Mouse (Mus musculus): ENCODE measurements at regions not wholly inside any gene's neighbourhood (a gene's known extent, or its start where the extent isn't known, plus 50 kb on each side); places are given as distances from the start of the nearest gene placed in this dataset.

DNA sequence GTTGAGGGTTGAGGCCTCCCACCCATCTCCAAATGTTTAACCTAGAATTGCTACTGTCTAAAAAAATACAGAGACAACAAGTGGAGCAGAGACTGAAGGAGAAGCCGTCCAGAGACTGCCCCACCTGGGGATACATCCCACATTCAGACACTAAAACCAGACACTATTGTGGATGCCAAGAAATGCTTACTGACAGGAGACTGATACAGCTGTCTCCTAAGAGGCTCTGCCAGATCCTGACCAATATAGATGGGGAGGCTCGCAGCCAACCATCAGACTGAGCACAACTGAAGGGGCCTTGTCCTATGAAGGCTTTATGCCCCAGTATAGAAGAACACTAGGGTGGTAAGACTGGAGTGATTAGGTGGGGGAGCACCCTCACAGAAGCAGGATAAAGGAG lies 652.5 kb downstream of the Actr3 start:
- H3K27me3 ChIP-seq (ENCODE audit: control insufficient read depth, insufficient read depth, low read length): no peaks in the 10 kb centered on the region
- no peaks in the 10 kb centered on the region for H3K4me1 ChIP-seq (ENCODE audit: control insufficient read depth, insufficient read depth, low read length)
- DNase-seq: no peak
- no peak overlapping the region for H3K27ac ChIP-seq (ENCODE audit: insufficient read depth, low read length)
- 18% methylated on average over 2 of the region's 2 CpGs for WGBS
- no peak overlapping the region for H3K4me3 ChIP-seq (replicated peaks; ENCODE audit: insufficient read depth, low read depth, low read length)
- no peak for TF ChIP-seq POLR2A (IDR thresholded peaks at IDR 0.05; ENCODE audit: borderline replicate concordance, insufficient read depth, low read length)
- no peak for TF ChIP-seq CTCF (IDR thresholded peaks at IDR 0.05; ENCODE audit: borderline replicate concordance, insufficient read depth, low read depth, low read length)

DNA sequence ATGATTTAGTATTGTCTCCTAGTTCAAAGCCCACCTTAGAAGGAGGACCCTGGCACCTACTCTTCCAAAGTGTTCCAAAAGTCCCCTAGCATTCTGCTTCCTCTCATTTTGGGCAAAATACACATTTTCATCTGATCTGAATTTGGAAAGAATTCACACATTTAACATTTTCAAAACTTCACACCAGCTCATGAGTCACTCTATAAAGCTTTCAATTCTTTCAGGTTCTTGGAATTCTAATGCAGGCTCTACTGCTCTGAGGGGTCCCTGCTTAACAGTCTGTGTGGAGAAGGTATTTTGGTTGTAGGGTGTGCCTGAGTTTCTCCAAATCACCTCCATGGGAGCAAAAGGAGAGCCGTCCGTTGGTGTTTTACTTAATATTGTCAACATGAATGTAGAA lies 657.8 kb downstream of the Actr3 start:
- Histone ChIP-seq H3K4me3 (replicated peaks; ENCODE audit: insufficient read depth, low read depth, low read length) (no peak overlapping the region), H3K4me1 (ENCODE audit: control insufficient read depth, insufficient read depth, low read length) (no peaks in the 10 kb centered on the region), H3K27me3 (ENCODE audit: control insufficient read depth, insufficient read depth, low read length) (no peaks in the 10 kb centered on the region), H3K27ac (ENCODE audit: insufficient read depth, low read length) (no peak overlapping the region)
- 93% methylated on average over 2 of the region's 2 CpGs for WGBS
- TF ChIP-seq CTCF (IDR thresholded peaks at IDR 0.05; ENCODE audit: borderline replicate concordance, insufficient read depth, low read depth, low read length) (no peak), POLR2A (IDR thresholded peaks at IDR 0.05; ENCODE audit: borderline replicate concordance, insufficient read depth, low read length) (no peak)
- DNase-seq: no peak

DNA sequence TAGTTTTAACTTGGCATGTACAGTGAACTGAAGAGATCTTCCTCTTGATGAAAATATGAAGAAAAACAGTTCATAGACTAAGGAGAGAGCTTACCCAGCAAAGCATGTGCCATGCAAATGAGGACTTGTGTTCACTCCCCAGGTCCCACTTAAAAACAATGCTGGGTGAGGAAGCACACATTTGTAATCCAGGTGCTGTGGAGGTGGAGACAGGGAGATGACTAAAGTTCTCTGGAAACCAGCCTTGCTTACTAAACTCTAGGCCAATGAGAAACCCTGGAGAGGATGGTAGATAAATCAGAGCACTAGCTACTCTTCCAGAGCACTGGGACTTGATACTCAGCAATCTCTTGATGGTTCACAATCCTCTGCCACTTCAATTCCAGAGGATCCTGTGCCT lies 678.8 kb downstream of the Actr3 start:
- no peaks in the 10 kb centered on the region for H3K4me1 ChIP-seq (ENCODE audit: control insufficient read depth, insufficient read depth, low read length)
- no peaks in the 10 kb centered on the region for H3K27me3 ChIP-seq (ENCODE audit: control insufficient read depth, insufficient read depth, low read length)
- no peak overlapping the region for H3K27ac ChIP-seq (ENCODE audit: insufficient read depth, low read length)
- no peak overlapping the region for H3K4me3 ChIP-seq (replicated peaks; ENCODE audit: insufficient read depth, low read depth, low read length)
- DNase-seq: no peak
- no peak for TF ChIP-seq POLR2A (IDR thresholded peaks at IDR 0.05; ENCODE audit: borderline replicate concordance, insufficient read depth, low read length)
- no peak for TF ChIP-seq CTCF (IDR thresholded peaks at IDR 0.05; ENCODE audit: borderline replicate concordance, insufficient read depth, low read depth, low read length)

DNA sequence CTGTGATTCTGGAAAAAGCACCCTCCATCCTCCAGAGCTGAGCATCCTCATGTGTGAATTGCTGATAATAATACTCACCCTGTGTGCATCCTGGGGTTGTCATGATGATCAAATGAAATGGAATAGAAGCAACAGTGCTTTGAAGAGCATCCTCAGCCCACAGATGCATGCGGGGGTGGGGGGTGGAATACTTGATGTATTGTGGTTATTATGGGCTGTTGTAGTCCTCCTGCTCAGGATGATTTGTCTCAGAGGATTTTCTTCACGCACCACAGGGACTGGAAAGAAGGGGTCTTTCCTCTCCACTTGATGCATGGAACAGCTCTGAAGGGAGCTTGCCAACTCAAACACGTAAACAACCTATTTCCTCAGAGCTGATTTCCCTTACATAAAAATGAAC lies 694.4 kb upstream of the Dpp10 start:
- no peak for TF ChIP-seq POLR2A (IDR thresholded peaks at IDR 0.05; ENCODE audit: borderline replicate concordance, insufficient read depth, low read length)
- TF ChIP-seq CTCF (IDR thresholded peaks at IDR 0.05; ENCODE audit: borderline replicate concordance, insufficient read depth, low read depth, low read length): no peak
- no peak for DNase-seq
- no peak overlapping the region for H3K4me3 ChIP-seq (replicated peaks; ENCODE audit: insufficient read depth, low read depth, low read length)
- no peak overlapping the region for H3K27ac ChIP-seq (ENCODE audit: insufficient read depth, low read length)
- no peaks in the 10 kb centered on the region for H3K27me3 ChIP-seq (ENCODE audit: control insufficient read depth, insufficient read depth, low read length)
- no peaks in the 10 kb centered on the region for H3K4me1 ChIP-seq (ENCODE audit: control insufficient read depth, insufficient read depth, low read length)
- 54% methylated on average over 3 of the region's 3 CpGs for WGBS

DNA sequence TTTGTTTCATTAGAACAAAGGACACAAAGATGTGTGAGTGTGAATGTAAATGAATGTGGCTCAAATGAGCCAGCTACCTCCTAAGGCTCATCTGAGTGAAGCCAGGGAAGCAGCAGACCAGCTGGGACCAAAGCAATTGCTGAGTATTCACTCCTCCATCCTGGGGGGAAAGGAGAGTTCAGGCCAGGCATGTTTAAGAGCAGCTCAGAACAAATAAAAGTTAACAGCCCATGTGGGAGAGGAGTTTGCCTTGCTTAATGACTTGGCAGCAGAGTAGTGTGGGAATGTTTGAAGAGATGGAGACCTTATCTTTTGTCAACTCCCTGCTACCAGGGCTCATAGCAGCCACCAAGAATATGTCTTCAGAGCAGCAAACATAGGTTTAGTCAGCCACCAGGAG lies 685.0 kb upstream of the Dpp10 start:
- Histone ChIP-seq H3K27me3 (ENCODE audit: control insufficient read depth, insufficient read depth, low read length) (no peaks in the 10 kb centered on the region), H3K4me3 (replicated peaks; ENCODE audit: insufficient read depth, low read depth, low read length) (no peak overlapping the region), H3K4me1 (ENCODE audit: control insufficient read depth, insufficient read depth, low read length) (no peaks in the 10 kb centered on the region), H3K27ac (ENCODE audit: insufficient read depth, low read length) (no peak overlapping the region)
- TF ChIP-seq POLR2A (IDR thresholded peaks at IDR 0.05; ENCODE audit: borderline replicate concordance, insufficient read depth, low read length) (no peak), CTCF (IDR thresholded peaks at IDR 0.05; ENCODE audit: borderline replicate concordance, insufficient read depth, low read depth, low read length) (no peak)
- no peak for DNase-seq

DNA sequence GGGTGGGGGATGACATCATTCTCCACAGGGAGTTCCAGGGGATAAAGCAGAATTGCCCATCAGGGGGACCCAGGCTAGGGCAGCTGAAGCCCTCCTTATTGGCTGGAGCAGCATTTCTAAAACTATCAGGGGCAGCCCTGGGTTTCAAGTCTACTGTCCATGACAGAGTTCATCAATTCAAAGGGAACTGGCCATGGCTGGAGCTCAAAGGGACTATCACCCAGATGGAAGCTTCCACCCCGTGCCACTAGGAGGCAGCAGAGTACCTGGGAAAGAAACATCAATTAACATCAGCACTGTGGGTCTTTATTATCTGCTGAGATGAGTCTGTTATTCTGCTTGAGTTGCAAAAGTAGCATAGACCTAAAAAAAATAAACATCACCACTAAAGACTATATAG lies 672.7 kb upstream of the Dpp10 start:
- peak; percentile 14 to 50 for DNase-seq
- no peak overlapping the region for H3K27ac ChIP-seq (ENCODE audit: insufficient read depth, low read length)
- TF ChIP-seq POLR2A (IDR thresholded peaks at IDR 0.05; ENCODE audit: borderline replicate concordance, insufficient read depth, low read length): no peak
- peak; percentile 63 for TF ChIP-seq CTCF (IDR thresholded peaks at IDR 0.05; ENCODE audit: borderline replicate concordance, insufficient read depth, low read depth, low read length)
- no peak overlapping the region for H3K4me3 ChIP-seq (replicated peaks; ENCODE audit: insufficient read depth, low read depth, low read length)
- H3K4me1 ChIP-seq (ENCODE audit: control insufficient read depth, insufficient read depth, low read length): no peaks in the 10 kb centered on the region
- 0% methylated on average over 1 of the region's 1 CpGs for WGBS
- no peaks in the 10 kb centered on the region for H3K27me3 ChIP-seq (ENCODE audit: control insufficient read depth, insufficient read depth, low read length)

DNA sequence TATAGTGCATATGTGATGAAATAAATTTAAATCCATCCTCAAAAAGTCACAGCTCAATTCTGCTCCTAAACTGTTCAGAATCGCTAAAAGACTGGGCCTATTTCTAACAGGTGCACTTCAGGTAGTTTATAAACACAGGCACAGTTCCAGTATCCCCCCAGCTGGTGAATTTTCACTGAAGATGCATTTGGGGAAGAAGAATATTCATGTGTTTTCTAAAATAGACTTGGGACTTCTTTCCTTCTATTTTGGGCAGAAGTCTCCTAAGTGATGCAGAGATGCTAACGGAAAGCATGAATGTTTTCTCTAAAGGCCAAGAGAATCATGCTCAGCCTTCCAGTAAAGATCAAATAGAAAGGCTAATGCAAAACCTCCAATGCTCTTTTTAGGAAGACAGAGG lies 660.9 kb upstream of the Dpp10 start:
- Histone ChIP-seq H3K4me1 (ENCODE audit: control insufficient read depth, insufficient read depth, low read length) (no peaks in the 10 kb centered on the region), H3K4me3 (replicated peaks; ENCODE audit: insufficient read depth, low read depth, low read length) (no peak overlapping the region), H3K27me3 (ENCODE audit: control insufficient read depth, insufficient read depth, low read length) (no peaks in the 10 kb centered on the region), H3K27ac (ENCODE audit: insufficient read depth, low read length) (no peak overlapping the region)
- DNase-seq: no peak
- no peak for TF ChIP-seq CTCF (IDR thresholded peaks at IDR 0.05; ENCODE audit: borderline replicate concordance, insufficient read depth, low read depth, low read length)
- TF ChIP-seq POLR2A (IDR thresholded peaks at IDR 0.05; ENCODE audit: borderline replicate concordance, insufficient read depth, low read length): no peak
- 90% methylated on average over 2 of the region's 2 CpGs for WGBS

DNA sequence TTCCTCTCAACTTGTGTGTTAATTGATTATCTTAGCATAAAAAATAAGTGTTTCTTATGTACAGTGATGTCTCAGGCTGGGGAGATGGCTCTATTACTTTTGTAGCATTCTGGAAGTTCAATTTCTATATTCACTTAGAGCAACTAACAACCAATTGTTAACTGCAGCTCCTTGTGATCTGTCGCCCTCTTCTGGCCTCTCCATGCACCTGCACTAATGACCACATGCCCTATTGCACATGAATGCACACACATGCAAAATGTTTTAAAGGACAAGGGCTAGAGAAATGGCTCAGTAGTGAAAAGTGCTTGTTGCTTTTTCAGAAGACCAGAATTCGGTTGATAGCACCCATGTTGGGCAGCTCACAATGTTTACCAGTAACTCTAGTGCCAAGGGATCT lies 629.1 kb upstream of the Dpp10 start:
- Histone ChIP-seq H3K27ac (ENCODE audit: insufficient read depth, low read length) (no peak overlapping the region), H3K4me1 (ENCODE audit: control insufficient read depth, insufficient read depth, low read length) (no peaks in the 10 kb centered on the region), H3K4me3 (replicated peaks; ENCODE audit: insufficient read depth, low read depth, low read length) (no peak overlapping the region), H3K27me3 (ENCODE audit: control insufficient read depth, insufficient read depth, low read length) (no peaks in the 10 kb centered on the region)
- no peak for DNase-seq
- TF ChIP-seq CTCF (IDR thresholded peaks at IDR 0.05; ENCODE audit: borderline replicate concordance, insufficient read depth, low read depth, low read length) (peak; percentile 49), POLR2A (IDR thresholded peaks at IDR 0.05; ENCODE audit: borderline replicate concordance, insufficient read depth, low read length) (no peak)
- 36% methylated on average over 2 of the region's 2 CpGs for WGBS

Data from cerebellum, adult 2 months (tissue).